Mouse (Mus musculus): Measurements from ENCODE around the gene Btd. TPM values are rescaled to one million over a fixed set of nuclear protein-coding genes. Genes with fewer than 3 reads are reported as not detected.
A peak's percentile ranks its signal among the peaks of the same experiment; 100 is the strongest.

The Btd gene
- polyA plus RNA-seq, 1 experiment from 2014 or later = 8.8 TPM

GRCm38 (mm10) chr14:31660312-31661093 is 19.7 kb downstream of the Btd start:
- Histone ChIP-seq H3K9me3 (replicated peaks) (no peaks in the 10 kb centered on the region), H3K4me3 (no peak overlapping the region), H3K4me2 (no peak overlapping the region), H3K27me3 (replicated peaks) (0 out of 2 replicates have a peak, but pooled peaks cover 5% of the 10 kb centered on the region), H3K4me1 (peaks cover 53% of the 10 kb centered on the region), H3K9ac (no peak overlapping the region), H3K27ac (no peak overlapping the region), H3K36me3 (no peaks in the 10 kb centered on the region)
- 74% methylated on average over 7 of the region's 7 CpGs for WGBS (ENCODE audit: insufficient replicate concordance)
- ATAC-seq = no peak

GRCm38 (mm10) chr14:31661671-31662554 is 21.1 kb downstream of the Btd start:
- peaks cover 55% of the 10 kb centered on the region for H3K4me1 ChIP-seq

DNA sequence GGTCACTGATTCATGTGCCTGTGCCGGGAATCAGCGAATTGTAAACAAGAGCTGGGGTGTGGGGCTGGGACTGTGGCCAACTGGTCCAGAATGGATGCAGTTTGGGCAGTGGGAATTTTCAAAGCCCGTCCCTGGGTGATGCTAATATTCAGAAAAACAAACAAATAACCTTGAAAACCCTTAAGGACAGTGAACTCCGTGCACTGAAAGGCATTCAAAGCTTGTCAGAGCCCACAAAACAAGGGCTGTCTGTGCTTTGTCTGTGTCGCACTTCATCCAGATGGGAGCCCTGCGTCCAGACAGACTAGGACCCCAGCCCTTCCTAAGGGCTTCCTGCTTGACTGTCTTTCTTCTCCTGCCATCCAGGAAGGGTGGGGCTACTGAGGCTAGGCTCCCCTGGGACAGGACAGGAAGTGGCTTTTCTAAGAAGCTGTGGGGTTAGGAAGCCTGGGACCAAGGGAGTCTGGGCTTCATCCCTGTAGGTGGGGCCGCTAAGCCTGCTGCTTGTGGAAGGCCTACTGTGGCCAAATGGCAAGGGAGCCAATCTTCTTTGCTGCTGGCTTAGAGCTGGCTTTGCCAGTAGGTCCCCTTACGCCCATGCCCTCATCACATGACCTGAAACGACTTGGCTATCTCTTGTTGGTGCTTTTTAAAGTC is 21.9 kb downstream of the Btd start:
- WGBS (ENCODE audit: insufficient replicate concordance) = 39% methylated on average over 9 of the region's 9 CpGs
- Histone ChIP-seq H3K27ac (peak overlapping the region; percentile 67), H3K9ac (0 out of 2 replicates have a peak overlapping the region, but pooled peaks have one; percentile 47), H3K4me1 (peaks cover 55% of the 10 kb centered on the region), H3K27me3 (replicated peaks) (0 out of 2 replicates have a peak, but pooled peaks cover 5% of the 10 kb centered on the region), H3K36me3 (peaks cover 13% of the 10 kb centered on the region), H3K4me2 (peak overlapping the region; percentile 71), H3K4me3 (peak overlapping the region; percentile 51; the same call in 1 of the 2 replicates), H3K9me3 (replicated peaks) (no peaks in the 10 kb centered on the region)
- no peak for ATAC-seq

More at GRCm38 (mm10) chr14:31661671-31662554, 21.1 kb downstream of the Btd start:
- H3K4me2 ChIP-seq = peak overlapping the region; percentile 71
- H3K27me3 ChIP-seq (replicated peaks) = 0 out of 2 replicates have a peak, but pooled peaks cover 5% of the 10 kb centered on the region
- H3K4me3 ChIP-seq = peak overlapping the region; percentile 51
- peak; percentile 69 for ATAC-seq
- WGBS (ENCODE audit: insufficient replicate concordance) = 13% methylated on average over 44 of the region's 44 CpGs
- H3K36me3 ChIP-seq = peaks cover 5% of the 10 kb centered on the region
- peak overlapping the region; percentile 47 for H3K9ac ChIP-seq
- H3K9me3 ChIP-seq (replicated peaks) = no peaks in the 10 kb centered on the region
- H3K27ac ChIP-seq = peak overlapping the region; percentile 67

DNA sequence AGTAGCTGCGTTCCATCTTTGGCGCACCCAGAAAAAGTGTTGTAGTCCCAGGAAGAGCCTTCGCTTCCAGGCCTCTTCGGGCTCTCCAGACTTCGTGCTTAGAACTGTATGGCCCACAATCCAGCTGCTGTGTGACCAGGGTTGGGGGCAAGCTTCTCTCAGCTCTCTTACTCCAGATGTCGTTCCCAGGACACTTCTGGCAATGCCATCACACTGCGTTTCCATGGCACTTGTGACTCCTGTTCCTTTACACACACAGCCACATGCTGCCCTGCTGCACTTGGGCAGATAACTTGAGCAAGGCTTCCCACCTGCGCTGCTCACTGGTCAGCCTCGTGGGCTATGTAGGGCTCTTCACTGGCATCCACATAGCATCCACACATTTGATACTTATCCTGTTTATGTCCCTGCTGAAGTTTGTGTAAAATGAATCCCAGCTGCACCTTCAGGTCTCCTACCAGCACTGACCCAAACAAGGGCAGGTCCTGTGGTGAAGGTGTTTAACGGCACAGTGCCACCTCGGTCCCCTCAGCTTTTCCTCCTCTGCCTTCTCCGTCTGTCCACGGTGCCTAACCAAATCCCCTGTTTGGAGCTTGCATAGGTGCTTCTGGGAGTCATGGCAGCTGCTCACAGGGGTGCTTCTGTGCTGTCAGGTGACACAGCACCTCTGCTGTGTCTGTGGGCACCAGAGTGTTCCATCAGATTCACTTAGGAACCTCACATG is 22.7 kb downstream of the Btd start:
- Histone ChIP-seq H3K4me1 (peaks cover 60% of the 10 kb centered on the region), H3K27ac (no peak overlapping the region), H3K4me2 (no peak overlapping the region), H3K36me3 (peaks cover 13% of the 10 kb centered on the region), H3K9me3 (replicated peaks) (no peaks in the 10 kb centered on the region), H3K4me3 (no peak overlapping the region), H3K27me3 (replicated peaks) (0 out of 2 replicates have a peak, but pooled peaks cover 5% of the 10 kb centered on the region), H3K9ac (no peak overlapping the region)
- no peak for ATAC-seq
- 75% methylated on average over 13 of the region's 13 CpGs for WGBS (ENCODE audit: insufficient replicate concordance)

- no peak overlapping the region for H3K27ac ChIP-seq
- H3K4me1 ChIP-seq = peaks cover 65% of the 10 kb centered on the region
- 0 out of 2 replicates have a peak, but pooled peaks cover 5% of the 10 kb centered on the region for H3K27me3 ChIP-seq (replicated peaks)
- 55% methylated on average over 18 of the region's 18 CpGs for WGBS (ENCODE audit: insufficient replicate concordance)
- ATAC-seq = no peak; the same call in 1 of the 2 replicates
- peaks cover 13% of the 10 kb centered on the region for H3K36me3 ChIP-seq
- H3K9me3 ChIP-seq (replicated peaks) = no peaks in the 10 kb centered on the region
- no peak overlapping the region for H3K4me3 ChIP-seq
- no peak overlapping the region for H3K4me2 ChIP-seq
- no peak overlapping the region for H3K9ac ChIP-seq
Measured at GRCm38 (mm10) chr14:31664100-31664902, 23.5 kb downstream of the Btd start.

DNA sequence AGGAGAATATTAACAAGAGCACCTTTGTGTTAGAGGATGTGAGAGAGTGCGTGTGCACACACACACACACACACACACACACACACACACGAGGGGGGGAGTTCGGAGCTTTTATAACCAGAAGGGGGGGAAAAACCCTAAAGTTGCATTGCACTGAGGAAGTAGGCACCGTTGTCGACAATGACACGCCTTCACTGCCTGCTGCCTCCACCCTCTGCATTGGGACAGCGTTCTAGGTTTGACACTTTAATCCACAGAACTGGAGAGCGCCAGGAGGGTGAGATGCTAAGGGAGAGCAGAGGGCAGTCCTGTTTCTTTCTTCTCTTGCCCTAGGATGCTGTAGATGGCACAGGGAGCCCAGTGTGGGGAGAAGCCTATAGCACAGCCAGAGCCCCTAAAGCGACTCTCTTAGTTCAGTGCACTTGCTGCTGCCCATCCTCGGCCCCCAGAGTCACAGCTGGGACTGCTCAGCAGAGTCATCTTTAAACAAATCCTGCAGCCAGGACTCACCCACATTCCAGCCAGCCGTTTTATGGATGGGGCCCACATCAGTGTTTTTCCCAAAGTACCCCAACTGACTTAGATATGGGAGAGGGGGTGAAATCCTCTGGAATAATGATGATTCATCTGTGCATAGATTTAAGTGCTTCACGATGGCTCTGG is 24.2 kb downstream of the Btd start:
- Histone ChIP-seq H3K4me3 (no peak overlapping the region), H3K27ac (no peak overlapping the region), H3K27me3 (replicated peaks) (0 out of 2 replicates have a peak, but pooled peaks cover 5% of the 10 kb centered on the region), H3K4me2 (no peak overlapping the region), H3K9ac (no peak overlapping the region), H3K36me3 (peaks cover 13% of the 10 kb centered on the region), H3K9me3 (replicated peaks) (no peaks in the 10 kb centered on the region), H3K4me1 (peaks cover 58% of the 10 kb centered on the region)
- ATAC-seq = no peak
- 49% methylated on average over 12 of the region's 12 CpGs for WGBS (ENCODE audit: insufficient replicate concordance)

GRCm38 (mm10) chr14:31665566-31665940 is 24.7 kb downstream of the Btd start:
- Histone ChIP-seq H3K27me3 (replicated peaks) (0 out of 2 replicates have a peak, but pooled peaks cover 5% of the 10 kb centered on the region), H3K4me1 (peaks cover 57% of the 10 kb centered on the region), H3K4me2 (no peak overlapping the region), H3K27ac (no peak overlapping the region), H3K36me3 (peaks cover 13% of the 10 kb centered on the region), H3K4me3 (no peak overlapping the region), H3K9ac (no peak overlapping the region), H3K9me3 (replicated peaks) (no peaks in the 10 kb centered on the region)
- ATAC-seq = no peak
- 66% methylated on average over 4 of the region's 4 CpGs for WGBS (ENCODE audit: insufficient replicate concordance)

DNA sequence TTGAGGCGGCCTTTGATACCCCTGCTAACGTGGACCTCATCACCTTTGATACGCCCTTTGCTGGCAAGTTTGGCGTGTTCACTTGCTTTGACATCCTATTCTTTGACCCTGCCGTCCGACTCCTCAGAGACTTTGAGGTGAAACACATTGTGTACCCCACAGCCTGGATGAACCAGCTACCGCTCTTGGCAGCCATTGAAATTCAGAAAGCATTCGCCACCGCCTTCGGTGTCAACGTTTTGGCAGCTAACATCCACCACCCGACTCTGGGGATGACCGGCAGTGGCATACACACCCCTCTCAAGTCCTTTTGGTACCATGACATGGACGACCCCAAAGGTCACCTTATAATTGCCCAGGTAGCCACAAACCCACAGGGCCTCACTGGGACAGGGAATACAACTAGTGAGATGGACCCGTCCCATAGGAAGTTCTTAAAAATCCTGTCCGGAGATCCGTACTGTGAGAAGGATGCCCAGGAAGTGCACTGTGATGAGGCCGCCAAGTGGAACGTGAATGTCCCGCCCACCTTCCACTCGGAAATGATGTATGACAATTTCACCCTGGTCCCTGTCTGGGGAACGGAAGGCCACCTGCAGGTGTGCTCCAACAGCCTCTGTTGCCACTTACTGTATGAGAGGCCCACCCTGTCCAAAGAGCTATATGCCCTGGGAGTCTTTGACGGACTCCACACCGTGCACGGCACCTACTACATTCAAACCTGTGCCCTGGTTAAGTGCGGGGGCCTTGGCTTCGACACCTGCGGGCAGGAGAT is 26.3 kb downstream of the Btd start:
- no peak overlapping the region for H3K9ac ChIP-seq
- H3K4me2 ChIP-seq = no peak overlapping the region
- peaks cover 13% of the 10 kb centered on the region for H3K36me3 ChIP-seq
- no peak overlapping the region for H3K27ac ChIP-seq
- ATAC-seq = no peak
- H3K4me1 ChIP-seq = peaks cover 47% of the 10 kb centered on the region
- no peak overlapping the region for H3K4me3 ChIP-seq
- WGBS (ENCODE audit: insufficient replicate concordance) = 91% methylated on average over 28 of the region's 28 CpGs
- no peaks in the 10 kb centered on the region for H3K9me3 ChIP-seq (replicated peaks)
- 0 out of 2 replicates have a peak, but pooled peaks cover under 1% of the 10 kb centered on the region for H3K27me3 ChIP-seq (replicated peaks)

DNA sequence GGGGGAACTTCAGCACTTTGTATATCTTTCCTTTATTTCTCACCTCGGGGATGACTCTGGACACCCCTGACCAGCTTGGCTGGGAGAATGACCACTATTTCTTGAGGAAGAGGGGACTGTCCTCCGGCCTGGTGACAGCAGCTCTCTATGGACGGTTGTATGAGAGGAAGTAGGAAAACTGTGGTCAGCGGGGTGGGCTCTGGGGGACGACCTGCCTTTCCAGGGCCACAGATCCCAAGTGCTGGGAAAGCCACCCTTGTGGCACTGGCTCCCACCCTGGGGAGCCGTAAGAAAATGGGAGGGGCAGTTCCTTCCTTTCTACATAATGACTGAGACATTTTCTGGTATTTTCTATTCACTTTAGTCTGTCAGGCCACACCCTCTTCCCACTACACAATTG is 26.9 kb downstream of the Btd start:
- 55% methylated on average over 6 of the region's 6 CpGs for WGBS (ENCODE audit: insufficient replicate concordance)
- Histone ChIP-seq H3K27me3 (replicated peaks) (no peaks in the 10 kb centered on the region), H3K4me3 (no peak overlapping the region), H3K9me3 (replicated peaks) (no peaks in the 10 kb centered on the region), H3K36me3 (peaks cover 13% of the 10 kb centered on the region), H3K4me2 (no peak overlapping the region), H3K4me1 (peaks cover 41% of the 10 kb centered on the region), H3K27ac (no peak overlapping the region), H3K9ac (no peak overlapping the region)
- no peak for ATAC-seq

- H3K36me3 ChIP-seq = peaks cover 13% of the 10 kb centered on the region
- ATAC-seq = no peak
- H3K4me1 ChIP-seq = peaks cover 36% of the 10 kb centered on the region
- H3K4me3 ChIP-seq = no peak overlapping the region
- H3K27ac ChIP-seq = no peak overlapping the region
- H3K9ac ChIP-seq = no peak overlapping the region
- no peaks in the 10 kb centered on the region for H3K9me3 ChIP-seq (replicated peaks)
- no peak overlapping the region for H3K4me2 ChIP-seq
- no peaks in the 10 kb centered on the region for H3K27me3 ChIP-seq (replicated peaks)
- 69% methylated on average over 13 of the region's 13 CpGs for WGBS (ENCODE audit: insufficient replicate concordance)
Measured at GRCm38 (mm10) chr14:31668326-31668725, 27.5 kb downstream of the Btd start.

All from liver, embryonic 12.5 days (tissue).